Mouse (Mus musculus) liver, adult 2 months (tissue): Measurements from ENCODE around the gene Rps24. TPM values are rescaled to one million over a fixed set of nuclear protein-coding genes. Genes with fewer than 3 reads are reported as not detected.

Experiments used
- DNase-seq: peaks from one replicate; pipeline ENCODE4 v3.0.0-alpha.2; 2011; ENCODE audit warnings: low read depth, low spot score; ENCODE audit errors: extremely low read depth
- H3K27ac ChIP-seq: fragments of 200-500 bp; replicated peaks from 2 replicates; pipeline ENCODE4 v1.5.1; 2012; ENCODE audit warnings: low read depth, mild to moderate bottlenecking, control low read depth, inconsistent platforms, low read length; ENCODE audit not compliant: insufficient read depth
- H3K27me3 ChIP-seq: fragments of 200-500 bp; 2 replicates; pipeline ENCODE4 v1.6.1; 2012; ENCODE audit warnings: mild to moderate bottlenecking, moderate library complexity, low read length, inconsistent platforms; ENCODE audit not compliant: control insufficient read depth, insufficient read depth
- H3K36me3 ChIP-seq: fragments of 200-500 bp; 2 replicates; pipeline ENCODE4 v1.6.1; 2012; ENCODE audit warnings: low read length, inconsistent platforms; ENCODE audit not compliant: control insufficient read depth, insufficient read depth
- H3K4me1 ChIP-seq: fragments of 200-500 bp; 2 replicates; pipeline ENCODE4 v1.6.1; 2011; ENCODE audit warnings: low read length; ENCODE audit not compliant: control insufficient read depth, insufficient read depth
- H3K4me3 ChIP-seq: fragments of 200-500 bp; 2 replicates; pipeline ENCODE4 v1.5.1; 2011; ENCODE audit warnings: low read depth, mild to moderate bottlenecking, control low read depth, low read length, moderate library complexity; ENCODE audit not compliant: insufficient read depth
- H3K79me2 ChIP-seq: fragments of 200-500 bp; 2 replicates; pipeline ENCODE4 v1.6.1; 2012; ENCODE audit warnings: inconsistent platforms, mild to moderate bottlenecking, low read length, moderate library complexity; ENCODE audit not compliant: control insufficient read depth, insufficient read depth
- H3K9ac ChIP-seq: fragments of 200-500 bp; 2 replicates; pipeline ENCODE4 v1.6.1; 2012; ENCODE audit warnings: low read depth, mild to moderate bottlenecking, control low read depth, inconsistent platforms, low read length
- CTCF ChIP-seq: fragments of 200-500 bp; IDR thresholded peaks from 2 replicates; pipeline ENCODE4 v1.5.1; 2011; ENCODE audit warnings: low read depth, low read length, control low read depth
- POLR2A ChIP-seq: fragments of 200-500 bp; IDR thresholded peaks from 2 replicates; pipeline ENCODE4 v1.6.1; 2011; ENCODE audit warnings: low read length, control low read depth; ENCODE audit not compliant: insufficient read depth; ENCODE audit errors: extremely low read depth
- WGBS: fragments of 180-500 bp; shearing (Covaris S2); methylation state at CpG from one replicate; pipeline ENCODE4 v1.1.7; 2018; 5-methylcytosine and 5-hydroxymethylcytosine counted together
- polyA plus RNA-seq: library from polyadenylated mRNA; depleted of rRNA; stranded (reverse); fragments of >200 nt; gene quantifications from 2 replicates; pipeline ENCODE4 v1.2.3, GENCODE M21; 2012
- total RNA-seq: library from RNA; depleted of rRNA; stranded (reverse); fragments of >200 nt; gene quantifications from 2 replicates; pipeline ENCODE4 v1.2.3, GENCODE M21; 2014

The Rps24 gene
- total and polyA plus RNA-seq, 2 experiments, result 206 to 876 TPM

- DNase-seq, result no peak
- H3K9ac ChIP-seq, result no peak overlapping the region
- no peaks in the 10 kb centered on the region for H3K36me3 ChIP-seq
- no peaks in the 10 kb centered on the region for H3K4me1 ChIP-seq
- no peak overlapping the region for H3K4me3 ChIP-seq
- WGBS, result 56% methylated on average over 14 of the region's 14 CpGs
- TF ChIP-seq POLR2A, result no peak
- no peak for TF ChIP-seq CTCF
- H3K27me3 ChIP-seq, result no peaks in the 10 kb centered on the region
- no peaks in the 10 kb centered on the region for H3K79me2 ChIP-seq
- no peak overlapping the region for H3K27ac ChIP-seq
Measured at GRCm38 (mm10) chr14:24507452-24508069, 20.6 kb downstream of the Rps24 start.

DNA sequence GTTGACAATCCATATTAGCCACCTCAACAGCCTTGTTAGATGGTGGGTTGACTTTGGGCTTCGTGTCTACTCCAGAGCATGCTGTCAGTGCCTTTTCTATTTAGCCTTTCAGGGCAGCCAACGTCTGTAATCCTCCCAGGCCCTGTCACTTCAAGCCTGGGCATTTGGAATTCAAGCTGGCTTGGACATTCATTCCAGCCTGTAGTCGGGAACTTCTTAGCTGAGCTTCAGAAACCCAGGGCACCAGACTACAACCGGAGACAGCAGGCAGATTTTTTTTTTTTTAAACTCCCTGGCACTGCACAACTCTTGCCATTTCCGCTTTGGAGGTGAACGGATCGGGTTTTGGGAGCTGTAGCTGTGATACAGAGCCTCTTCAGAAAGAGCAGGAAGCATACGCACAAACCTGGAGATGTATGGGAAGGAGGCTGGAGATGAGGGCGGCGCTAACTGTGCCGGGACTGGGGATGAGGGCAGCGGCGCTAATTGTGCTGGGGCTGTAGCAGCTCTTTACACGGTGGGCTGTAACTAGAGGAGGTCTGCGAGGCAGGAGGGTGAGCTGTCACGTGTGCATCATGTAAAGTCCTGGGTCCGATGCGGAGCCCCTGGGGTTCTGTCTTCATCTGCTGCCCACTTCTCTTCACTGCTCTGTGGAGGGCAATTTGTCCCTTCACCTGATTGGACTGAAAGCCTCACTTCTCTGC is 21.3 kb downstream of the Rps24 start:
- TF ChIP-seq POLR2A (no peak), CTCF (no peak)
- DNase-seq, result no peak
- H3K4me3 ChIP-seq, result no peak overlapping the region
- no peaks in the 10 kb centered on the region for H3K4me1 ChIP-seq
- no peak overlapping the region for H3K27ac ChIP-seq
- 43% methylated on average over 18 of the region's 18 CpGs for WGBS
- no peaks in the 10 kb centered on the region for H3K79me2 ChIP-seq
- no peak overlapping the region for H3K9ac ChIP-seq
- H3K36me3 ChIP-seq, result no peaks in the 10 kb centered on the region
- no peaks in the 10 kb centered on the region for H3K27me3 ChIP-seq

DNA sequence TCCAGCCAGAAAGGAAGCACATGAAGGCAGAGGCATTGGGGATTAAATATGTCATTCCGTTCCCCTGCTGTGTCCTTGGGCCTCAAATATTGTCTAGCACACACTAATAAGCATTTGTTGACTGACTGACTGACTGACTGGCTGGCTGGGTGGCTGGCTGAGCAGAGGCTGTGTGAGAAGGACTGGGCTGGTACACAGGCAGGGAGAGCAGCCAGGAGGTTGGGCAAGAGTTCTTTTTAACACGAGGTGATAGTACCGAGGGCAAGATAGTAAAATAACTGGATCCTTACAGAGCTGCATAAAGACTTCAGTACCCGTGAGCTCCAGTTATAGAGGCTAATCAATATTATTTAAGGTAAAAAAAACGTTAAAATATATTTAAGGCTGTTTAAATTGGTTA is 22.6 kb downstream of the Rps24 start:
- no peak for TF ChIP-seq POLR2A
- Histone ChIP-seq H3K4me1 (no peaks in the 10 kb centered on the region), H3K9ac (no peak overlapping the region), H3K27me3 (no peaks in the 10 kb centered on the region), H3K27ac (no peak overlapping the region), H3K79me2 (no peaks in the 10 kb centered on the region), H3K36me3 (no peaks in the 10 kb centered on the region), H3K4me3 (no peak overlapping the region)
- DNase-seq, result peak; percentile 52
- WGBS, result 23% methylated on average over 5 of the region's 5 CpGs

- Histone ChIP-seq H3K4me1 (no peaks in the 10 kb centered on the region), H3K79me2 (no peaks in the 10 kb centered on the region), H3K4me3 (no peak overlapping the region), H3K9ac (no peak overlapping the region), H3K36me3 (no peaks in the 10 kb centered on the region), H3K27ac (no peak overlapping the region), H3K27me3 (no peaks in the 10 kb centered on the region)
- WGBS, result 98% methylated on average over 1 of the region's 1 CpGs
- no peak for DNase-seq
- TF ChIP-seq CTCF, result peak; percentile 23; the same call in 1 of the 2 replicates
- no peak for TF ChIP-seq POLR2A
Measured at GRCm38 (mm10) chr14:24510218-24510617, 23.3 kb downstream of the Rps24 start.

DNA sequence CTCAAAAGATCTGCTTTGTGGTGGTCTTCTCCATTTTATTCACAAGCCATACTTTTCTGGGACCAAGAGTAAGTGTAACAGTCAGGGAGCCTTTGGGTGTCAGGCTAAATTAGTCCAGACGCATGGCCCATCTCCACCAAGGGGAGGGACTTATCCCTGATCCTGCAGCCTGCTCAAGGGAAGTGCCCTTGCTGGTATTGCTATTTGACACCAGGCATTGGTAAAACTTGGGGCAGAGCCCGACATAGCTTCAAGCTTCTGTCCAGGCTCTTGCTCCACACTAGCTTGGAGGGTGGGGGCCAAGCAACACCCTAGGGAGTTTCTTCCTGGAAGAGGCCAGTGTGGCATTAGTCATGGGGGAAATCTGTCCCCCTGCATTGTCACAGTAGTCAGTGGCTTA is 23.8 kb downstream of the Rps24 start:
- no peak for DNase-seq

DNA sequence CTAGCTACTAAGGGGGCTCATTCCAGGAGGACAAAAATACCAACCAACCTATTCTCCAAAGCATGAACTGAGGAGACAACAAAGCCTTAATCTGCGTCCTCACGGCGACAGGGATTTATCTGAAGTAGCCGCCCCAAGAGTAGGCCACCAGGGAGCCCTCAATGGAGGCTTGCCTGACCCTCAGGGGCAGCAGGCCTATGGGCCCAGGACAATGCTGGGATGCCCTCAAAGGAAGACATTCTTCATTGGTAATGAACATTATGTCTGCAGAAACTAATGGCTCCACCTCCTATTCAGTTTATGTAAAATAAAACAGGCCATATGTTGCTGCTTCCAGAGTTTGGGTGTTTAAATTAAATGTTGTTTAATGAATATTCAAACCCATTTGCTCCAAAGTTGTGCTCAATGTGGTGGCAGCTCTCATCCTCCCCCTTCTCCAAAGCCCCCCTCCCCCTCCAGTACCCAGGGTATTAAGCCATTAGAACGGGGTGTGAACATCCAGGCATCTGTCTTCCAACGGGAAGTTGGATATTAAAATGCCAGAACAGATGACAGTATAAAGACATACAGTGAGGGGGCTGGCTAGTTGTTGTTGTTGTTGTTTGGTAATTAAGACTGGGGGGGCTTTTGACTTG is 25.7 kb downstream of the Rps24 start:
- H3K4me1 ChIP-seq, result no peaks in the 10 kb centered on the region
- no peak overlapping the region for H3K27ac ChIP-seq
- WGBS, result 94% methylated on average over 6 of the region's 6 CpGs
- no peak overlapping the region for H3K9ac ChIP-seq
- H3K4me3 ChIP-seq, result no peak overlapping the region
- TF ChIP-seq POLR2A (no peak), CTCF (no peak)
- no peak for DNase-seq
- H3K27me3 ChIP-seq, result no peaks in the 10 kb centered on the region
- no peaks in the 10 kb centered on the region for H3K36me3 ChIP-seq
- H3K79me2 ChIP-seq, result no peaks in the 10 kb centered on the region

More for the DNA sequence above, 23.8 kb downstream of the Rps24 start:
- H3K4me3 ChIP-seq, result no peak overlapping the region
- H3K36me3 ChIP-seq, result no peaks in the 10 kb centered on the region
- 98% methylated on average over 2 of the region's 2 CpGs for WGBS
- no peaks in the 10 kb centered on the region for H3K79me2 ChIP-seq
- no peaks in the 10 kb centered on the region for H3K4me1 ChIP-seq
- no peak overlapping the region for H3K27ac ChIP-seq
- H3K27me3 ChIP-seq, result no peaks in the 10 kb centered on the region
- no peak for TF ChIP-seq POLR2A
- H3K9ac ChIP-seq, result no peak overlapping the region
